Mouse (Mus musculus) thymus, adult 2 months (tissue): ENCODE measurements at regions not wholly inside any gene's neighbourhood (a gene's known extent, or its start where the extent isn't known, plus 50 kb on each side); places are given as distances from the start of the nearest gene placed in this dataset.

Experiments used
- DNase-seq: peaks from one replicate; pipeline ENCODE4 v3.0.0; 2021
- H3K27ac ChIP-seq: fragments of 200-500 bp; 2 replicates; pipeline ENCODE4 v1.5.1; 2012; ENCODE audit warnings: low read length, control low read depth; ENCODE audit not compliant: control insufficient read depth, insufficient read depth
- H3K27me3 ChIP-seq: fragments of 200-500 bp; 2 replicates; pipeline ENCODE4 v1.6.1; 2012; ENCODE audit warnings: mild to moderate bottlenecking, low read length, moderate library complexity, mixed read lengths; ENCODE audit not compliant: control insufficient read depth, insufficient read depth
- H3K36me3 ChIP-seq: fragments of 200-500 bp; 2 replicates; pipeline ENCODE4 v1.6.1; 2012; ENCODE audit warnings: mild to moderate bottlenecking, low read length, moderate library complexity; ENCODE audit not compliant: control insufficient read depth, insufficient read depth
- H3K4me1 ChIP-seq: fragments of 200-500 bp; replicated peaks from 2 replicates; pipeline ENCODE4 v1.6.1; 2012; ENCODE audit warnings: low read length; ENCODE audit not compliant: control insufficient read depth, insufficient read depth
- H3K4me3 ChIP-seq: fragments of 200-500 bp; 2 replicates; pipeline ENCODE4 v1.5.1; 2012; ENCODE audit warnings: mild to moderate bottlenecking, low read length, control low read depth, moderate library complexity; ENCODE audit not compliant: control insufficient read depth, insufficient read depth
- CTCF ChIP-seq: fragments of 200-500 bp; IDR thresholded peaks from 2 replicates; pipeline ENCODE4 v1.5.1; 2012; ENCODE audit warnings: mild to moderate bottlenecking, control low read depth, low read length, moderate library complexity, borderline replicate concordance; ENCODE audit not compliant: control insufficient read depth, poor library complexity, insufficient read depth; ENCODE audit errors: extremely low read depth
- POLR2A ChIP-seq: fragments of 200-500 bp; IDR thresholded peaks from 2 replicates; pipeline ENCODE4 v1.6.1; 2012; ENCODE audit warnings: mild to moderate bottlenecking, low read length, control low read depth, moderate library complexity; ENCODE audit not compliant: control insufficient read depth, poor library complexity, insufficient read depth; ENCODE audit errors: extremely low read depth
- whole genome bisulfite sequencing: fragments of 180-500 bp; shearing (Covaris S2); methylation state at CpG from one replicate; pipeline ENCODE4 v1.1.7; 2018; 5-methylcytosine and 5-hydroxymethylcytosine counted together

DNA sequence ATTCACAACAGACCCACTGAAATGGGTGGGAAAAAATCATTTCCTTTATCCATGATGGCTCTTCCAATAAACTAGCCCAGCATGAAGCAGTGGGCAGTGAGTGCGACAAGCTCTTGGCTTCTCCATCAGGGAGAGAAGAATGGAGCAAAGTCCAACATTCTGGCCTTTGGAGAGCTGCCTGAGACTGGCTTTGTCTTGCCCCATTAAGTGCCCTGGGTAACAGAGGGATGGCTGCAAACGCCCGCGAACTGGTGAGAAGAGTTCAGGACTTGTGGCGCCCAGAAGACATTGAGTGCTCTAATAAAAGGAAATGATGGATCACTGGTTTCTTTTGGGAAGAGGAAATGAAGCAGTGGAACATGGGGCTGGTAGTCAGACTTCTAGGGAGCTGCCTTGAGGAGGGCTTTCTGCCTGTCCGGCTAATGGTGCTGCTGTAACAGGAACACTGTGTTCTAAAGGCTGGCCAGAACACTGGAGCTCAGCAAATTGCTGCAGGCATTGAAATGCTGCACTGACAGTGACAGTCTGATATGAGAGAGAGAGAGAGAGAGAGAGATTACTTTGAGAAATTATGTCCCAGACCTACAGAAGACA, 182.2 kb upstream of the Btbd3 start:
- H3K27ac ChIP-seq = no peak overlapping the region
- no peaks in the 10 kb centered on the region for H3K27me3 ChIP-seq
- H3K4me3 ChIP-seq = no peak overlapping the region
- TF ChIP-seq CTCF = no peak
- TF ChIP-seq POLR2A = no peak
- H3K4me1 ChIP-seq = no peaks in the 10 kb centered on the region
- H3K36me3 ChIP-seq = no peaks in the 10 kb centered on the region
- WGBS = 94% methylated on average over 6 of the region's 6 CpGs
- no peak for DNase-seq

DNA sequence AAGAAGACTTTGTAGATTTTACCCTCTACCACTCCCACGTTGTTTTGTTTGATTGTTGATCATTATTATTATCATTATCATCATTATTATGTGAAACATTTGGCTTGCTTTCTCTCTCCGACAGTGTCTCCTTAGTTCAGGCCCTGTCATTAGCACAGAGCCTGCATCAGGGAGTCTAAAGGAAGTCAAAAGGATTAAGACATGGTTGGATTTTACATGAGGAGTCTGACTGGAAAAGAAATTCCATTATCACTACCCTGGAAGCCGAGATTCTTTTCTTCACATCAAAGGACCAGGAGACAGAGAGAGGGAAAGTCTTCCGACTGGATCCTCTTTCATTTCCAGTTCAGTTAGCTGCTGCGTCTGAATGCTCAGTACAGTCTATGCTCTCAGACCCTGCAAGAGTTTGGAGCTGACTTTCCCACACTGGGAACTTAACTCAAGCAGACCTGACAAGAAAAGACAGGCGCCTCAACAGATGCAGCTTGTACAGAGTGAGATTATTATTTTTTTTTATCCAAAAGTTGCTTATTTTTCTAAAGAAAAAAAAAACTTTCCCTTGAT, 184.1 kb upstream of the Btbd3 start:
- Histone ChIP-seq H3K4me3 (no peak overlapping the region), H3K27ac (no peak overlapping the region), H3K4me1 (no peaks in the 10 kb centered on the region), H3K27me3 (no peaks in the 10 kb centered on the region), H3K36me3 (no peaks in the 10 kb centered on the region)
- WGBS = 88% methylated on average over 6 of the region's 6 CpGs
- TF ChIP-seq CTCF (no peak), POLR2A (no peak)
- no peak for DNase-seq

GRCm38 (mm10) chr2:138053081-138053480, 203.3 kb upstream of the Btbd3 start:
- WGBS = 75% methylated on average over 4 of the region's 4 CpGs
- H3K4me3 ChIP-seq = no peak overlapping the region
- no peaks in the 10 kb centered on the region for H3K36me3 ChIP-seq
- H3K27me3 ChIP-seq = no peaks in the 10 kb centered on the region
- no peaks in the 10 kb centered on the region for H3K4me1 ChIP-seq
- TF ChIP-seq CTCF (no peak), POLR2A (no peak)
- DNase-seq = no peak
- H3K27ac ChIP-seq = no peak overlapping the region

GRCm38 (mm10) chr2:138048341-138048740, 208.0 kb upstream of the Btbd3 start:
- no peak overlapping the region for H3K4me3 ChIP-seq
- TF ChIP-seq CTCF (no peak), POLR2A (no peak)
- H3K27ac ChIP-seq = no peak overlapping the region
- 93% methylated on average over 5 of the region's 5 CpGs for WGBS
- H3K27me3 ChIP-seq = no peaks in the 10 kb centered on the region
- H3K36me3 ChIP-seq = no peaks in the 10 kb centered on the region
- no peaks in the 10 kb centered on the region for H3K4me1 ChIP-seq
- no peak for DNase-seq

DNA sequence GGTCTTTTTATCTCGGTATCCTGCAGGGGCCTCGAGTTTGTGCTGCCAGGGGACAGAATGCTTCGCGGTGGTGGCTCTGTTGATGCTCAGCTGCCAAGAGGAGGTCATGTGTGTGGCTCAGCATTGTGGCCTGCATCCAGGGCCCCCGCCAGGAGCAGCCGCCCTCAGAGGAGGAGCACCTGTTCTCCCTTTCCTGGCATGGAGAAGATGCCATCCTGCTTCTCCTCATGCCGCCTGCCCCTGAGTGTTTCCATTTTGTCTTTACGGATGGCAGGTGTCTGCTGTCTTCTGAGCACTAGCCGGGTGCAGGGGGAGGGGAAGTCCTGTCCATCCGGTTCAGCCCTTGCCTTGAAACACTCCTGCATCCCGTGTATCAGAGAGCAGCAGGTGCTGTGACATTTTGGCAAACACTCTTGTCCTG, 208.6 kb upstream of the Btbd3 start:
- H3K27me3 ChIP-seq = no peaks in the 10 kb centered on the region
- no peaks in the 10 kb centered on the region for H3K4me1 ChIP-seq
- H3K36me3 ChIP-seq = no peaks in the 10 kb centered on the region
- whole genome bisulfite sequencing = 81% methylated on average over 11 of the region's 11 CpGs
- no peak overlapping the region for H3K4me3 ChIP-seq
- TF ChIP-seq POLR2A (no peak), CTCF (no peak)
- H3K27ac ChIP-seq = no peak overlapping the region
- no peak for DNase-seq

DNA sequence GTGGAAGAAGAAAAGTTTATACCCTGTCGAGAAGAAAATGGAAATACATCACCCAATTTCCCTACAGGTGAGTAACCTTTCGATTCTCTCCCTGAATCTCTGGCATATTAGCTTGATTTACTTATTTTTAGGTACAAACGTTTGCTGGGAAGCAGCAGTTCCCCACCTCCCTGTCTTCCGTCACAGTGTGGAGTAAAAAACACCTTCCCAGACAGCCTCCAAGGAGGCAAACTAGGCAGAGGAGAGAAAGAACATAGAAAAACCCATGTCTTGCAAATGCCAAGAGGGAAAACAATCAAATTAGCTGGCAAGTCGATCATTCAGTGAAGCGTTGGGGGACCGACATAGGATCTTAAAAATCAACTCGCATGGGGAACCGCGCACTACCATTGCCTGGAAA, 209.0 kb upstream of the Btbd3 start:
- Histone ChIP-seq H3K36me3 (no peaks in the 10 kb centered on the region), H3K4me1 (no peaks in the 10 kb centered on the region), H3K4me3 (no peak overlapping the region), H3K27me3 (no peaks in the 10 kb centered on the region), H3K27ac (no peak overlapping the region)
- DNase-seq = no peak
- 93% methylated on average over 10 of the region's 10 CpGs for WGBS
- no peak for TF ChIP-seq CTCF
- TF ChIP-seq POLR2A = no peak

GRCm38 (mm10) chr2:138046918-138047317, 209.4 kb upstream of the Btbd3 start:
- Histone ChIP-seq H3K27ac (no peak overlapping the region), H3K4me1 (no peaks in the 10 kb centered on the region), H3K27me3 (no peaks in the 10 kb centered on the region), H3K36me3 (no peaks in the 10 kb centered on the region), H3K4me3 (no peak overlapping the region)
- TF ChIP-seq POLR2A (no peak), CTCF (no peak)
- no peak for DNase-seq
- 92% methylated on average over 3 of the region's 3 CpGs for WGBS
